Comparison of ENCODE assay signal across 8 mouse cellular contexts in the genomic region with DNA sequence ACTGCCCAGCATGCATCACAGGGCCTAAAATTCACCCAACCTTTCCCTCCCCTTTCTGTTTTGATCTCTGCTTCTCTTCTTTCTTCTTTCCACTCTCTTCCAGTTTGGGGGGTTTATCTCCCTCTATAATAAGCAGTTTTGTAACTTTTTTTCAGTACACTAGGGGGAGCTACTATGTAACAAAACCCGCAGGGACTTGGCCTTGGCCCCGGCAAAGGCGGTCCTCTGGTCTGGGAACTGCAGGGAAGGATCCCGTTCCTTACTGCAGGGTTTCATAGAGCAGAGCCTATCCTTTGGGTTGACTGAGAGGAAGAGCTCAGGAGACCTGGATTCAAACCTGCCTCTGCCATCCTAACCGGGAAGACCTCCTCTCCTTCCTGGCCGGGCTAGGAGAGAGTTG. TPM values are rescaled to one million over a fixed set of nuclear protein-coding genes. Genes with fewer than 3 reads are reported as not detected.
DNase-seq lines count a peak whose midpoint lies in the region; ATAC-seq and TF ChIP-seq lines count a peak whose summit lies in the region.

No protein-coding gene starts in this region.

- no peak overlapping the region for H3K27ac ChIP-seq in forebrain, embryonic 10.5 days
- no peak overlapping the region for H3K27ac ChIP-seq in forebrain, embryonic 13.5 days
- no peak overlapping the region for H3K27ac ChIP-seq in cortical plate, adult 2 months (ENCODE audit: insufficient read depth, low read length)

- WGBS in forebrain, embryonic 10.5 days: 16% methylated on average over 6 of the region's 6 CpGs
- 16% methylated on average over 6 of the region's 6 CpGs for WGBS in forebrain, embryonic 13.5 days

- H3K36me3 ChIP-seq in forebrain, embryonic 10.5 days (replicated peaks): no peaks in the 10 kb centered on the region
- H3K36me3 ChIP-seq in forebrain, embryonic 13.5 days (ENCODE audit: poor library complexity, severe bottlenecking): no peaks in the 10 kb centered on the region

- DNase-seq in forebrain, embryonic 10.5 days (ENCODE audit: extremely low spot score, low spot score): peak; percentile 17
- DNase-seq in right cerebral cortex, postnatal 14 days: peak; percentile 28
- no peak for DNase-seq in right cerebral cortex, adult 2 months (ENCODE audit: low spot score in 2 of 2)
- DNase-seq in kidney, adult 8-10 months: peak; percentile 24 to 26
- peak; percentile 54 for DNase-seq in mesoderm, embryonic 11.5 days (ENCODE audit: low read depth, low spot score)
- no peak for DNase-seq in thymus, postnatal 10 days (ENCODE audit: low spot score in 2 of 2)

- H3K27me3 ChIP-seq in forebrain, embryonic 10.5 days (ENCODE audit: poor library complexity, severe bottlenecking): no peaks in the 10 kb centered on the region
- no peaks in the 10 kb centered on the region for H3K27me3 ChIP-seq in forebrain, embryonic 13.5 days

- peak; percentile 37 for TF ChIP-seq CTCF in cortical plate, adult 2 months (IDR thresholded peaks at IDR 0.05; ENCODE audit: extremely low read depth, insufficient read depth, low read length)

- H3K9ac ChIP-seq in forebrain, embryonic 13.5 days: no peak overlapping the region

- ATAC-seq in forebrain, embryonic 13.5 days: no peak

- no peak overlapping the region for H3K4me2 ChIP-seq in forebrain, embryonic 13.5 days

- TF ChIP-seq POLR2A in cortical plate, adult 2 months (IDR thresholded peaks at IDR 0.05; ENCODE audit: extremely low read depth, insufficient read depth, low read length): no peak

- no peaks in the 10 kb centered on the region for H3K9me3 ChIP-seq in forebrain, embryonic 10.5 days
- H3K9me3 ChIP-seq in forebrain, embryonic 13.5 days (replicated peaks): no peaks in the 10 kb centered on the region

- H3K4me1 ChIP-seq in forebrain, embryonic 10.5 days: peaks cover 10% of the 10 kb centered on the region
- peaks cover 10% of the 10 kb centered on the region for H3K4me1 ChIP-seq in forebrain, embryonic 13.5 days
- no peaks in the 10 kb centered on the region for H3K4me1 ChIP-seq in cortical plate, adult 2 months (ENCODE audit: control insufficient read depth, insufficient read depth, low read length)

- H3K4me3 ChIP-seq in forebrain, embryonic 10.5 days: no peak overlapping the region
- H3K4me3 ChIP-seq in forebrain, embryonic 13.5 days: no peak overlapping the region
- H3K4me3 ChIP-seq in cortical plate, adult 2 months (ENCODE audit: insufficient read depth, low read length): no peak overlapping the region

RNA-seq across cellular contexts. Expression of gene Chga, which starts 30.0 kb away (rescaled TPM):
- 6.7 and 9.2 TPM in 2 replicates for polyA plus RNA-seq in forebrain, embryonic 10.5 days (2016; fragmentation: Nextera tagmentation; extraction: Ambion mirVana)
- polyA plus RNA-seq in forebrain, embryonic 13.5 days (2015; fragmentation: Nextera tagmentation; extraction: Ambion mirVana): 59.6 and 60.0 TPM in 2 replicates
- 121 and 134 TPM in 2 replicates for polyA plus RNA-seq in cortical plate, adult 2 months (2012; rRNA removed)

RNA-seq across cellular contexts. Expression of gene Golga5, which starts 55.8 kb away (rescaled TPM):
- 25.0 and 26.3 TPM in 2 replicates for polyA plus RNA-seq in forebrain, embryonic 10.5 days (2016; fragmentation: Nextera tagmentation; extraction: Ambion mirVana)
- polyA plus RNA-seq in forebrain, embryonic 13.5 days (2015; fragmentation: Nextera tagmentation; extraction: Ambion mirVana): 29.2 and 30.5 TPM in 2 replicates
- polyA plus RNA-seq in cortical plate, adult 2 months (2012; rRNA removed): 23.4 and 25.1 TPM in 2 replicates

Comparison
In these comparisons a context has a peak if more than half of its experiments do, and no peak if none do; other contexts are left out.
1. DNase-seq: peak in forebrain, embryonic 10.5 days (single experiment), right cerebral cortex, postnatal 14 days (single experiment), kidney, adult 8-10 months (2 of 2) and mesoderm, embryonic 11.5 days (single experiment); none in right cerebral cortex, adult 2 months (0 of 2) and thymus, postnatal 10 days (0 of 2).